Mouse (Mus musculus): ENCODE measurements around the gene Vgll1. TPM values are rescaled to one million over a fixed set of nuclear protein-coding genes. Genes with fewer than 3 reads are reported as not detected.

Vgll1 gene
- polyA plus RNA-seq, 1 experiment from 2014 or later, result 0.08 TPM

DNA sequence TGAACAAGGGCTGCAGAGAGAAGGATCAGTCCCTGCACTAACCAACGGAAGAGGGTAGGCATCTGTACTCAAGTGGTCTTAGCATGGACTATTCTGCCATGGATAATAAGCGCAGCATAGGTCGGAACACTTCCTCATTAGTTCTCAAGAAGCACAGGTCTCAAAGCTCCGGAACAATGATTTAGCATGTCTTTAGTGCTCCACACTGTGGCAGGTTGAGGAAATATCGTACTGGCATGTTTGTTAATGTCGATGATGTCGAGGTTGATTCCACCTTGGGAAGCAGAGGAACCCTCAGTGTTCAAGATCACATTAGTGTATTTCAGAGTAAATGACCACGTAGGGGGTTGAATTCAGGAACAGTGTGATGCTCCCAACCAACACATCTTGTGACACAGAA is 30.2 kb downstream of the Vgll1 start:
- Histone ChIP-seq H3K9me3 (replicated peaks; ENCODE audit: control insufficient read depth, low read length) (no peaks in the 10 kb centered on the region), H3K4me3 (replicated peaks; ENCODE audit: low read length) (no peak overlapping the region), H3K4me2 (ENCODE audit: low read depth, low read length) (no peak overlapping the region), H3K9ac (ENCODE audit: low read length) (no peak overlapping the region), H3K27ac (ENCODE audit: low read length) (no peak overlapping the region), H3K36me3 (ENCODE audit: control insufficient read depth, insufficient read depth, low read length) (no peaks in the 10 kb centered on the region), H3K27me3 (ENCODE audit: control insufficient read depth, insufficient read depth, low read length) (no peaks in the 10 kb centered on the region), H3K4me1 (ENCODE audit: control insufficient read depth, insufficient read depth, low read length) (no peaks in the 10 kb centered on the region)
- ATAC-seq (ENCODE audit: insufficient read depth, low FRiP score), result no peak
- 64% methylated on average over 8 of the region's 8 CpGs for WGBS

DNA sequence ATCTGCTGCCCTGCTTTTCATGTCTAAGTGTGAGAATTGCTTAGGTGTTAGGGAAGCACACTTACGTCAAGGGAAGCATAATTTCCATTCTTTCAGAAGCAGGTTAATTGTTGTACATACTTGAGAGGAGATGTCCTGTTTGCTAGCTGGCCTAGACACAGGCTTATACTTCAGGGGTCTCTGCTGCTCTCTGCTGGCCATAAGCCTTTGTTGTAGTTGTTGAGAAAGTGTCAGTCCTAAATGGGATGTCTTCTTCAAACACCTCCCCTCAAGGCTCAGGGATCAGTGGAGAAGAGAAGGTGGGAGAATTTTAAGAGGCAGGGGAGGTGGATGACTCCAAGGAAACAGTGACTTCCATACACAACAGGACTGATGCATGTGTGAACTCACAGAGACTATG is 32.9 kb downstream of the Vgll1 start:
- no peak overlapping the region for H3K4me2 ChIP-seq (ENCODE audit: low read depth, low read length)
- WGBS, result 56% methylated on average over 1 of the region's 1 CpGs
- H3K9me3 ChIP-seq (replicated peaks; ENCODE audit: control insufficient read depth, low read length), result no peaks in the 10 kb centered on the region
- H3K4me3 ChIP-seq (replicated peaks; ENCODE audit: low read length), result no peak overlapping the region
- no peak overlapping the region for H3K27ac ChIP-seq (ENCODE audit: low read length)
- H3K36me3 ChIP-seq (ENCODE audit: control insufficient read depth, insufficient read depth, low read length), result no peaks in the 10 kb centered on the region
- H3K27me3 ChIP-seq (ENCODE audit: control insufficient read depth, insufficient read depth, low read length), result no peaks in the 10 kb centered on the region
- H3K9ac ChIP-seq (ENCODE audit: low read length), result no peak overlapping the region
- no peaks in the 10 kb centered on the region for H3K4me1 ChIP-seq (ENCODE audit: control insufficient read depth, insufficient read depth, low read length)
- no peak for ATAC-seq (ENCODE audit: insufficient read depth, low FRiP score)

DNA sequence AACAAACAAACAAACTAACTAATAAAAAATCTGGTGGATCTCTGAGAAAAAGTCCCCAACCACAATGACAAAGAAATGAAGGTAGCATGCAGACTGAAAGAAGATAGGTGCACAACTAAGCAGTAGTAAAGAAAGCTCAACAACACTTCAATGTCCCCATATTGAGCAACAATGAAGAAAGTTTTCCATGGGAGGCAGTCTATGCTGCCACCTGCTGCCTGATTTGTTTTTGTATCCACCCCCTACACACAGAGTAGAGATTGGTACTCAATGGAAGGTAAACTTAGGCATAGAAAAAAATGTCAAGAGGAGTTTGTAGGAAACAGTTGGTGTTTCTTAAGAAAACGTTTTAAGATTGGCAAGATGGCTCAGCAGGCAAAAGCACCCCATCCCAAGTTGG is 42.7 kb downstream of the Vgll1 start:
- Histone ChIP-seq H3K4me1 (ENCODE audit: control insufficient read depth, insufficient read depth, low read length) (no peaks in the 10 kb centered on the region), H3K4me3 (replicated peaks; ENCODE audit: low read length) (no peak overlapping the region), H3K27me3 (ENCODE audit: control insufficient read depth, insufficient read depth, low read length) (no peaks in the 10 kb centered on the region), H3K9ac (ENCODE audit: low read length) (no peak overlapping the region), H3K9me3 (replicated peaks; ENCODE audit: control insufficient read depth, low read length) (no peaks in the 10 kb centered on the region), H3K27ac (ENCODE audit: low read length) (no peak overlapping the region), H3K4me2 (ENCODE audit: low read depth, low read length) (no peak overlapping the region), H3K36me3 (ENCODE audit: control insufficient read depth, insufficient read depth, low read length) (no peaks in the 10 kb centered on the region)
- ATAC-seq (ENCODE audit: insufficient read depth, low FRiP score), result no peak
- WGBS, result 30% methylated on average over 1 of the region's 1 CpGs

DNA sequence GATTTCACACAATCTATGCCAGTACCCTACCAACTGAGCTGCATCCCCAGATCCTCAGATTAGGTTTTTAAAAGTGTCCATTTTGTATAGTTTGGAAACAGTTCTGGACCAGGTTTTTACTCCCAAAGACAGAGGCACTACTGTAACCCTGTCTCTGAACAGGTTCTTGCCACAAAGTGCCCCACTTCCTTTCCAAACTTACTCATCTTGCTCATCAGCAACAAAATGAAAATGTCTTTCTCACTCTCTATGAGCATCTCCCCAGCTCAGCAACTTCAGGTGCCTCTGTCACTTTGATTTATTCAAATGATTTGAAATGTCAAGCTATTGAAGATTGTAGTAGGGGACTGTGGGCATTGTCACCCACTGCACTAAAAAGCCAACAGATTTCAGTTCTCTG is 49.7 kb downstream of the Vgll1 start:
- no peak overlapping the region for H3K9ac ChIP-seq (ENCODE audit: low read length)
- H3K4me2 ChIP-seq (ENCODE audit: low read depth, low read length), result no peak overlapping the region
- H3K27ac ChIP-seq (ENCODE audit: low read length), result no peak overlapping the region
- H3K4me3 ChIP-seq (replicated peaks; ENCODE audit: low read length), result no peak overlapping the region
- no peaks in the 10 kb centered on the region for H3K27me3 ChIP-seq (ENCODE audit: control insufficient read depth, insufficient read depth, low read length)
- H3K36me3 ChIP-seq (ENCODE audit: control insufficient read depth, insufficient read depth, low read length), result no peaks in the 10 kb centered on the region
- ATAC-seq (ENCODE audit: insufficient read depth, low FRiP score), result no peak
- H3K4me1 ChIP-seq (ENCODE audit: control insufficient read depth, insufficient read depth, low read length), result no peaks in the 10 kb centered on the region
- H3K9me3 ChIP-seq (replicated peaks; ENCODE audit: control insufficient read depth, low read length), result no peaks in the 10 kb centered on the region

DNA sequence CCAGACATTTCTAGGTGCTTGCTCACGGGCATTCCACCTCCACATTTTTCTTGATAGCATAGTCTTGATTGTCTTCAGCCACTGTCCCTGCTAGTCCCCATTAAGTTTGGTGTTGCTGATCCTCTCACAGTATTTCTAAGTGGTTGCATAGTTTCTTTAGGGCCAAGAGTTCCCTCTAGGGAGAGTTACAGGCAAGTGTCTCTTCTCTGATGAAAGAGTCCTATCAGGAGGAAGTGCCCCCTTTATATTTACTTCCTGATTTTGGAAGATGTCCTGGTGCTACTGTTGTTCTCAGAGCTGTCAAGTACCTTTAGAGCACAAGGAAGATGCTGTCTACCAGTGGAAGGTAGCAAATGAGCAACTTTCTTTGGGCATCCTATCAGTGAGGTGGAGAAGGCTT is 65.6 kb downstream of the Vgll1 start:
- no peak overlapping the region for H3K4me2 ChIP-seq (ENCODE audit: low read depth, low read length)
- no peak for ATAC-seq (ENCODE audit: insufficient read depth, low FRiP score)
- no peak overlapping the region for H3K4me3 ChIP-seq (replicated peaks; ENCODE audit: low read length)
- H3K27me3 ChIP-seq (ENCODE audit: control insufficient read depth, insufficient read depth, low read length), result no peaks in the 10 kb centered on the region
- no peak overlapping the region for H3K27ac ChIP-seq (ENCODE audit: low read length)
- H3K9me3 ChIP-seq (replicated peaks; ENCODE audit: control insufficient read depth, low read length), result no peaks in the 10 kb centered on the region
- no peaks in the 10 kb centered on the region for H3K4me1 ChIP-seq (ENCODE audit: control insufficient read depth, insufficient read depth, low read length)
- H3K36me3 ChIP-seq (ENCODE audit: control insufficient read depth, insufficient read depth, low read length), result no peaks in the 10 kb centered on the region
- 71% methylated on average over 1 of the region's 1 CpGs for WGBS
- H3K9ac ChIP-seq (ENCODE audit: low read length), result no peak overlapping the region

Other genes starting within 250 kb of the Vgll1 start
- gene Adgrg4, start 217.9 kb upstream of the Vgll1 start, polyA plus RNA-seq (2015; fragmentation: Nextera tagmentation; extraction: Ambion mirVana), result 0.08 and 0.16 TPM in 2 replicates
- gene Brs3, start 45.0 kb upstream of the Vgll1 start, polyA plus RNA-seq (2015; fragmentation: Nextera tagmentation; extraction: Ambion mirVana), result not detected in 2 replicates
- 47.6 and 53.7 TPM in 2 replicates for gene Htatsf1, start 34.5 kb upstream of the Vgll1 start, polyA plus RNA-seq (2015; fragmentation: Nextera tagmentation; extraction: Ambion mirVana)
- gene Cd40lg, start 124.0 kb downstream of the Vgll1 start, polyA plus RNA-seq (2015; fragmentation: Nextera tagmentation; extraction: Ambion mirVana), result not detected in 2 replicates

Data from stomach, embryonic 16.5 days (tissue).